Mouse (Mus musculus) stomach, postnatal 0 days (tissue): ENCODE results near the gene Guca2b.

Experiments
- CTCF ChIP-seq: IDR thresholded peaks from 2 replicates; pipeline ENCODE4 v1.5.1; 2016; ENCODE audit warnings: antibody characterized with exemption, low read depth, mild to moderate bottlenecking, moderate library complexity
- EP300 ChIP-seq: optimal IDR thresholded peaks from 2 replicates; pipeline ENCODE3; 2016; ENCODE audit warnings: antibody characterized with exemption

DNA sequence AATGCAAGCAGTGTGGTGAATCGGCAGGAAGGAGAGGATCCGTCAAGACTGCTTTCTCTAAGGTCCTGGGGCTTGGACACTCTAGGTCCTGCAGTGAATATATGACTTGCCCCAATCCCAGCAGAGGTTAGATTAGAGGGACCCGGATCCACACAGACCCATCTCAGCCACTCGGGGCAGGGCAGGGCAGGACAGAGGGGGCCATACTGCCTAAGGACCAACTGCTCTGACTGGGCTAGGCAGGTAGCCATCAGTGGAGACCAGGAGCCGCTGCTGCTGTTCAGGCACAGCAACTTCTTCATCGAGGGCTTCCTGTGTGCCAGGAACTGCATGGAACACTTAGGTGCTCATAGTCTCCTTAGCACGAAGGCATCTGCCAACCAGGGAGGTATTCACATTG, 22.0 kb downstream of the Guca2b start:
- TF ChIP-seq EP300, result no peak
- no peak for TF ChIP-seq CTCF
